Mouse (Mus musculus) urinary bladder, postnatal 0 days (tissue): Measurements from ENCODE around the gene Tmco1. TPM values are rescaled to one million over a fixed set of nuclear protein-coding genes. Genes with fewer than 3 reads are reported as not detected.

ENCODE experiments used
- microRNA-seq: library from miRNA; unstranded; fragments of <30 nt; microRNA quantifications from one replicate; pipeline ENCODE4, GENCODE M21; 2016
- polyA plus RNA-seq: library from polyadenylated mRNA; unstranded; fragments of >200 nt; fragmentation: Nextera tagmentation; extraction: Ambion mirVana; gene quantifications from 2 replicates; pipeline ENCODE4 v1.2.1, GENCODE M21; 2015

The Tmco1 gene
- polyA plus RNA-seq: 89.5 and 103 TPM in 2 replicates

GRCm38 (mm10) chr1:167308261-167309054 lies at the start of gene Tmco1:
TSS of gene Tmco1 (plus strand) at chr1:167308378.

GRCm38 (mm10) chr1:167285320-167285355 lies 23.0 kb upstream of the Tmco1 start, which contains the start of gene Uck2:
TSS of gene Uck2 (minus strand) at chr1:167285320.

GRCm38 (mm10) chr1:167349815-167350596 lies 41.8 kb downstream of the Tmco1 start, which contains the start of gene Aldh9a1:
TSS of gene Aldh9a1 (plus strand) at chr1:167349991.

Small RNAs within 50 kb of the gene (microRNA-seq; reads per million reads assigned to microRNA genes)
- gene Gm25911 (not detected), gene Mir6347 (not detected)

Other genes starting within 250 kb of the Tmco1 start
- gene Uck2, start 23.1 kb upstream of the Tmco1 start, polyA plus RNA-seq: 29.7 and 36.5 TPM in 2 replicates
- gene Aldh9a1, start 41.6 kb downstream of the Tmco1 start, polyA plus RNA-seq: 26.2 and 30.4 TPM in 2 replicates
- 114 and 141 TPM in 2 replicates for gene Mgst3, start 85.5 kb downstream of the Tmco1 start, polyA plus RNA-seq
- gene Lrrc52, start 158.4 kb downstream of the Tmco1 start, polyA plus RNA-seq: not detected in 2 replicates